Mouse (Mus musculus) adrenal gland, postnatal 4 days (tissue): ENCODE measurements around the gene C9orf72. TPM values are rescaled to one million over a fixed set of nuclear protein-coding genes. Genes with fewer than 3 reads are reported as not detected.
A peak's percentile ranks its signal among the peaks of the same experiment; 100 is the strongest.
"Not testable (repeated sequence)": the region's sequence is repeated elsewhere in the genome, so short reads cannot be mapped to it uniquely, and the experiment has no call there.

Experiments
- DNase-seq, 2 experiments: peaks; one replicate each; pipeline ENCODE4 v3.0.0; 2021 to 2022; ENCODE audit warnings: low spot score in 2 of 2, mixed read lengths in 2 of 2
- long read RNA-seq, 2 experiments: library from polyadenylated mRNA; stranded (forward); transcript quantifications; one replicate each; pipeline ENCODE4 v2.0.0; 2021
- total RNA-seq, 2 experiments: library from RNA; stranded (reverse); gene quantifications; 2 replicates each; pipeline ENCODE4 v1.2.3; 2021

C9orf72 gene
- total RNA-seq, result 10 to 100 TPM; 17.9 to 19.9 TPM
- long read RNA-seq, experiment 1, transcript C9orf72-203 (11 exons, 3,193 nt), result major isoform, 12 of 14 reads
- long read RNA-seq, experiment 1, partial matches to known transcripts, result 1 of 14 reads
- long read RNA-seq, experiment 1, other reads (novel, unspliced or antisense), result 1 of 14 reads
- long read RNA-seq, experiment 2, transcript C9orf72-203 (11 exons, 3,193 nt), result major isoform, 13 of 22 reads
- long read RNA-seq, experiment 2, partial matches to known transcripts, result 6 of 22 reads
- long read RNA-seq, experiment 2, other reads (novel, unspliced or antisense), result 3 of 22 reads

DNA sequence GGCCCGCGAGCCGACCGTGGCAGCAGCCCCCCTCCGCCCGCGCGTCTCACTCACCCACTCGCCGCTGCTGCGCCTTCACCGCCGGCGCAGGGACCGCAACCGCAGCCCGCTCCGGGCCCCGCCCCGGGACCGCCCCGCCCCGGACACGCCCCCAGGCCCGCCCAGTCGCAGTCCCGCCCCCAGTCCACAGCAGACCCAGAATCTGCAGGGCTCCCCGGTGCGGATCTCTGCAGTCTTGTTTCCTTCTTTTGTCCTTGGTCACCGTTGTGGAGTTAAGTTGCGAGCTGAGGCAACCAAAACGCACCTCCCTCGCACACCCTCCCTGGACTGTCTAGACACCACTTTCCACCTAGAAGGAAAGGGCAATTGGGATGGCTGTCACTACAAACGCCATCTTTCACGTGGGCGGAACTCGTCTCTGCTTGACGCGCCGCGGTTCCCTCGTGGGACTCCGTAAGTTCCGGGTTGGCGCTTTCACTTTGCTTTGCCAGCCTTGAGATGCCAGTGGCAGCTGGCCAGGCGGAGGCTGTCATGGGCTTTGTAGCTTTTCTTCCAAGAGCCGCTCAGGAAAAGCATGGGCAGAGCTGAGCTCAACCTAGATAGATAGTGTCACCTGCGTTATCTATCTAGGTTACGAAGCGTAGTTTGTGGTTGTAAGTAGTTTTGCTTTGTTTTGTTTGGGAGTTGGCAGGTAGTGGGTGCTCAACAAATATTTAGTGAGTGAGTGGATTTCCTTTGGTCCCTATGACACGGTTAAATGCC lies at the start of gene C9orf72:
C9orf72 (minus strand) TSS at position 442 of the 762 bp plus-strand sequence.
- peak; percentile 87 to 90 for DNase-seq

- DNase-seq, result no peak
These were observed 33.0 kb upstream of the C9orf72 start for GRCm38 (mm10) chr4:35259006-35259405.

DNA sequence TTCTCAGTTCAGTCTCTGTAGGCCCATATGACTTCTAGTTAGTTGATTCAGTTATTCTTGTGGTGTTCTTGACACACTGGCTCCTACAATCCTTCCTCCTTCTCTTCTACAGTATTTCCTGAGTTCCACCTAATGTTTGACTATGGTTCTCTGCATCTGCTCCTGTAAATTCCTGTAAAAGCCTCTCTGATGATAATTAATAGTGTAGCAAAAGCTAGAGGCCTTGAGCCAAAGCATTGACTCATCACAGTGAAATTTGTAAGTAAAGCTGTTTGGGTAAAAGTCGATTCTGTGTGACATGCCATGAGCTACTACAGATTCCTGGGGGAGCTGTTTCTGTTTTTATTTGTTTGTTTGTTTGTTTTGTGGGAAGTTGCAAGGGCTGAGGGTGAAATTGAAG lies 18.0 kb upstream of the C9orf72 start:
- DNase-seq, result no peak

DNA sequence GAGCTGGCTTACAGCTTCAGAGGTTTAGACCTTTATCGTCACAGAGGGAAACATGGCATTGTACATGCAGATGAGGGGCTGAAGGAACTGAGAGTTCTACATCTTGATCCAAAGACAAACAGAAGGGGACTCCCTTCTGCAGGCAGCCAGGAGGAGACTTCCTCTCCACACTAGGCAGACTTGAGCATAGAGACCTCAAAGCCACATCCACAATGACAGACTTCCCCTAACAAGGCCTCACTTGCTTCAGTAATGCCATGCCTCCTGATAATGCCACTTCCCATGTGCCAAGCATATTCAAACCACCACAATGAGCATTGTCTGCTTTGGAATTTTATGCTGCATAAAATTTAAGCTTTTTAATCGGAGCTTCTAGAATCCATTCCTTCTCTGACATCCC lies 15.8 kb upstream of the C9orf72 start:
- no peak for DNase-seq

- no peak for DNase-seq
These were observed 12.7 kb upstream of the C9orf72 start for GRCm38 (mm10) chr4:35238696-35239095.

- DNase-seq, result not testable (repeated sequence)
These were observed 12.3 kb upstream of the C9orf72 start for GRCm38 (mm10) chr4:35238240-35238639.

DNA sequence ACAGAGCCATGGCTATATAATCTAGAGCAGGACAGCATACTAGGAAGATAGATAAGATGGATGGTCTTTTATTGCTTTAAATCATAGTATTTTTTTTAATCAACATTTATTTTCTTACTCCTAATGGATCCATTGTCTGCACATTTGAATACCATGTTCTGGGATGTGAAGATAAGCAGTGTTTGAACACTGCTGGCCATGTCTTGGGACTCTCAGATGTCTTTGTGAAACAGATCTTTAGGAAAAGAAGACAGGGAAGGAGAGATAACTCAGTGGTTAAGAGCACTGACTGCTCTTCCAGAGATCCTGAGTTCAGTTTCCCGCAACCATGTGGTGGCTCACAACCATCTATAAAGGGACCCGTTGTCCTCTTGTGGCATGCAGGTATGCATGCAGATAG lies 10.3 kb upstream of the C9orf72 start:
- no peak for DNase-seq

- no peak for DNase-seq
These were observed 2.3 kb upstream of the C9orf72 start for GRCm38 (mm10) chr4:35228260-35228659.

DNA sequence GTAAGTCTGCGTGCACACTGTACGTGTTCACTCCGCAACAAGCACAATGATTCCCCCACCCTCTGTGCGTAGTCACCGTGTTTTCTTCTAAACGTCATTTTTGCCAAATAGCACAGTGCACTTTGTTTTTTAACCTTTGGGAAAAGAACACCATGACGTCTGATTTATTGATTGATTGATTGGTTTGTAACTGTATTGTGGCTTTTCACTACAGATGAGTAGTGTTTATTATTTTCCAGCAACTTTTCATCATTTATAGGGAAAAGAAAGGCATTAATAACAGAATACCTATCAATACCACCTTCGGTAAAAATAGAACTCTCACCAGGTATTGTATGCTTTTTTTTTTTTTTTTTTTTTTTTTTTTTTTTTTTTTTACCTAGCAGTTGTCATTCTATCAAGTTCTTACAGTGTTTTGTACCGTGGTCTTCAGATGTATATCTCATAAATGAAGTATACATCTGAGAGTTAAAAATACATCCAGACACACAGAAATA lies 569 bp upstream of the C9orf72 start:
- no peak for DNase-seq

GRCm38 (mm10) chr4:35225141-35225733 lies 738 bp downstream of the C9orf72 start:
- no peak for DNase-seq

- no peak for DNase-seq
These were observed 1.9 kb downstream of the C9orf72 start for GRCm38 (mm10) chr4:35224101-35224500.

- no peak for DNase-seq
These were observed 2.5 kb downstream of the C9orf72 start for GRCm38 (mm10) chr4:35223376-35223988.

- no peak for DNase-seq
These were observed 4.1 kb downstream of the C9orf72 start for GRCm38 (mm10) chr4:35221903-35222302.

- DNase-seq, result no peak
These were observed 4.8 kb downstream of the C9orf72 start for GRCm38 (mm10) chr4:35221131-35221530.

DNA sequence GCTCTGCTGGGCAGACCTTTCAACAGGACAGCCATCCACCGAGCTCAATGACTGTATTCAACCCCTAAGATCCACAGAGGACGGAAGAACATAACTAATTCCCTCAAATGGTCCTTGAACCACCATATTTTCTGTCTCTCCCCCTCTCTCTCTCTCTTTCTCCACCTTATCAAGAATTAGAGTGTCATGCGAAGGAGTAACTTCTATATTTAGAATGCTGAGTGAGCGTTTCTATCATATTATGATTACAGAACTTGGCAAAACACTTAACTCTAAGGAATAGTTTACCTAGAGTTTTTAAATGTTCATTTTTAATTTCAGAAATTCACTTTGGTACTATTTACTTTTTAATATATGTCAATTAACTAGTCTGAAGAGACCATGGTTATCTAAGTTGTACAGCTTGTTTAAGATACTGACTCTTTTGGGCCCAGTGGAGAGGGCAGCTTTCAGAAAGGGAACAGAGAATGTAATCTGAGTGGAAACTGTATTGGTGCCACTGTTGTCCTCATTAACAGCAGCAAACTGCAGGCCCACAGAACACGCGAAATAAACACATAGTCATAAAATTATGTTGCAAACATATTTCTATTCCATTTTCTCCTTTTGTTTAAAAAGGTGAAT lies 5.8 kb downstream of the C9orf72 start:
- DNase-seq, result no peak

GRCm38 (mm10) chr4:35204659-35205058 lies 21.3 kb downstream of the C9orf72 start:
- no peak for DNase-seq

GRCm38 (mm10) chr4:35203724-35204123 lies 22.3 kb downstream of the C9orf72 start:
- DNase-seq, result no peak

DNA sequence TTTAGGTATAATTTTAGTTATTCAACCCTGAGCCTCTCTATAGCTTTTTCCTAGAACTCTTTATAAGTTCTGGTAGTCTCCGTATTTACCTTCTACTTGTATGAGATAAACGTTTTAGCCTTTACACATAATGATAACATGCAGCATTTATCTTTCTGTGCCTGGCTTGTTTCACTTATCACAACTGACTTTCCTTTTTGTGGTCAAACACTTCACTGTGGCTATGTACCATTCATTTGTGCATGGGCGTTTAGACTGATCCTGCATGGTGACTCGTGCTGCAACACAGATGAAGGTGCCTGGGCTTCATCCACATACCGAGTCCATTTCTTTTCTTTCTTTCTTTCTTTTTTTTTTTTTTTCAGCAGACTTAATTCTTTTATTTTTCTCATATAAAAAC lies 24.3 kb downstream of the C9orf72 start:
- DNase-seq, result no peak

GRCm38 (mm10) chr4:35192725-35193124 lies 33.2 kb downstream of the C9orf72 start:
- DNase-seq, result no peak

GRCm38 (mm10) chr4:35189794-35190193 lies 36.2 kb downstream of the C9orf72 start:
- DNase-seq, result no peak
